Mouse (Mus musculus) heart, embryonic 12.5 days (tissue): ENCODE data around the gene Naa16. TPM values are rescaled to one million over a fixed set of nuclear protein-coding genes. Genes with fewer than 3 reads are reported as not detected.

Experiments
- ATAC-seq: fragments of 200-750 bp; cut with Nextera tagmentation; 2 replicates; pipeline ENCODE4 v1.8.0; 2017; ENCODE audit warnings: moderate TSS enrichment, moderate library complexity; ENCODE audit not compliant: insufficient number of reproducible peaks, low FRiP score
- H3K27ac ChIP-seq: fragments of 300-500 bp; sonication (generic); 2 replicates; pipeline ENCODE4 v1.5.1; 2016; ENCODE audit warnings: mild to moderate bottlenecking, moderate library complexity; ENCODE audit not compliant: poor library complexity, severe bottlenecking
- H3K27me3 ChIP-seq: fragments of 300-500 bp; sonication (generic); replicated peaks from 2 replicates; pipeline ENCODE4 v1.6.1; 2016; ENCODE audit warnings: mild to moderate bottlenecking, moderate library complexity
- H3K36me3 ChIP-seq: fragments of 300-500 bp; sonication (generic); 2 replicates; pipeline ENCODE4 v1.6.1; 2016; ENCODE audit warnings: mild to moderate bottlenecking, moderate library complexity
- H3K4me1 ChIP-seq: fragments of 300-500 bp; sonication (generic); replicated peaks from 2 replicates; pipeline ENCODE4 v1.6.1; 2016; ENCODE audit warnings: mild to moderate bottlenecking
- H3K4me2 ChIP-seq: fragments of 300-500 bp; sonication (generic); 2 replicates; pipeline ENCODE4 v1.6.1; 2016; ENCODE audit warnings: mild to moderate bottlenecking, moderate library complexity
- H3K4me3 ChIP-seq: fragments of 300-500 bp; sonication (generic); 2 replicates; pipeline ENCODE4 v1.5.1; 2016; ENCODE audit warnings: mild to moderate bottlenecking
- H3K9ac ChIP-seq: fragments of 300-500 bp; sonication (generic); 2 replicates; pipeline ENCODE4 v1.6.1; 2016; ENCODE audit warnings: mild to moderate bottlenecking, moderate library complexity
- H3K9me3 ChIP-seq: fragments of 300-500 bp; sonication (generic); replicated peaks from 2 replicates; pipeline ENCODE4 v1.6.1; 2016; ENCODE audit warnings: mild to moderate bottlenecking, moderate library complexity
- WGBS: fragments of 180-500 bp; shearing (Covaris S2); methylation state at CpG from one replicate; pipeline ENCODE4 v1.1.7; 2016; 5-methylcytosine and 5-hydroxymethylcytosine counted together
- polyA plus RNA-seq: library from polyadenylated mRNA; unstranded; fragments of >200 nt; fragmentation: Nextera tagmentation; extraction: Ambion mirVana; gene quantifications from 2 replicates; pipeline ENCODE4 v1.2.1, GENCODE M21; 2016

The Naa16 gene
- polyA plus RNA-seq, 1 experiment from 2014 or later = 23.1 TPM

GRCm38 (mm10) chr14:79308364-79308763 is 82.2 kb downstream of the Naa16 start:
- 46% methylated on average over 4 of the region's 4 CpGs for WGBS
- H3K4me3 ChIP-seq = no peak overlapping the region
- no peaks in the 10 kb centered on the region for H3K36me3 ChIP-seq
- H3K4me1 ChIP-seq = peaks cover 7% of the 10 kb centered on the region
- no peak overlapping the region for H3K4me2 ChIP-seq
- no peaks in the 10 kb centered on the region for H3K27me3 ChIP-seq
- no peak overlapping the region for H3K9ac ChIP-seq
- no peaks in the 10 kb centered on the region for H3K9me3 ChIP-seq
- no peak for ATAC-seq
- no peak overlapping the region for H3K27ac ChIP-seq

GRCm38 (mm10) chr14:79307908-79308307 is 82.7 kb downstream of the Naa16 start:
- H3K27ac ChIP-seq = no peak overlapping the region
- ATAC-seq = no peak
- no peak overlapping the region for H3K4me3 ChIP-seq
- H3K4me1 ChIP-seq = peaks cover 7% of the 10 kb centered on the region
- 0 out of 2 replicates have a peak, but pooled peaks cover 1% of the 10 kb centered on the region for H3K27me3 ChIP-seq
- WGBS = 30% methylated on average over 5 of the region's 5 CpGs
- no peaks in the 10 kb centered on the region for H3K9me3 ChIP-seq
- H3K4me2 ChIP-seq = no peak overlapping the region
- H3K9ac ChIP-seq = no peak overlapping the region
- no peaks in the 10 kb centered on the region for H3K36me3 ChIP-seq

- H3K4me3 ChIP-seq = no peak overlapping the region
- H3K9me3 ChIP-seq = no peaks in the 10 kb centered on the region
- H3K4me2 ChIP-seq = no peak overlapping the region
- no peak overlapping the region for H3K27ac ChIP-seq
- H3K9ac ChIP-seq = no peak overlapping the region
- H3K27me3 ChIP-seq = 0 out of 2 replicates have a peak, but pooled peaks cover 8% of the 10 kb centered on the region
- peaks cover 7% of the 10 kb centered on the region for H3K4me1 ChIP-seq
- no peaks in the 10 kb centered on the region for H3K36me3 ChIP-seq
- ATAC-seq = peak; percentile 56; the same call in 1 of the 2 replicates
- 75% methylated on average over 7 of the region's 7 CpGs for WGBS
Observed at GRCm38 (mm10) chr14:79307138-79307537, 83.4 kb downstream of the Naa16 start.

- 83% methylated on average over 6 of the region's 6 CpGs for WGBS
- no peak for ATAC-seq
- H3K27ac ChIP-seq = no peak overlapping the region
- no peak overlapping the region for H3K4me3 ChIP-seq
- 0 out of 2 replicates have a peak, but pooled peaks cover 14% of the 10 kb centered on the region for H3K27me3 ChIP-seq
- H3K36me3 ChIP-seq = no peaks in the 10 kb centered on the region
- H3K4me1 ChIP-seq = peaks cover 21% of the 10 kb centered on the region
- no peaks in the 10 kb centered on the region for H3K9me3 ChIP-seq
- no peak overlapping the region for H3K9ac ChIP-seq
- no peak overlapping the region for H3K4me2 ChIP-seq
Observed at GRCm38 (mm10) chr14:79304873-79305464, 85.6 kb downstream of the Naa16 start.

GRCm38 (mm10) chr14:79303150-79303549 is 87.4 kb downstream of the Naa16 start:
- no peak for ATAC-seq
- Histone ChIP-seq H3K27me3 (peaks cover 26% of the 10 kb centered on the region), H3K4me1 (peaks cover 30% of the 10 kb centered on the region), H3K36me3 (no peaks in the 10 kb centered on the region), H3K27ac (no peak overlapping the region), H3K4me2 (no peak overlapping the region), H3K9me3 (no peaks in the 10 kb centered on the region), H3K4me3 (no peak overlapping the region), H3K9ac (no peak overlapping the region)
- 59% methylated on average over 2 of the region's 2 CpGs for WGBS

GRCm38 (mm10) chr14:79301466-79301875 is 89.1 kb downstream of the Naa16 start, which contains the start of gene Rgcc:
Gene Rgcc (minus strand): TSS chr14:79301645.
- Histone ChIP-seq H3K9ac (peak within 1 kb of the TSS; percentile 67), H3K36me3 (no peaks in the 10 kb centered on the region), H3K9me3 (no peaks in the 10 kb centered on the region), H3K4me1 (peaks cover 31% of the 10 kb centered on the region), H3K4me3 (peak within 1 kb of the TSS; percentile 57), H3K27me3 (peaks cover 31% of the 10 kb centered on the region), H3K4me2 (peak within 1 kb of the TSS; percentile 99), H3K27ac (no peak within 1 kb of the TSS)
- WGBS = under 1% methylated on average over 34 of the region's 34 CpGs
- ATAC-seq = peak; percentile 97

- peak overlapping the region; percentile 67 for H3K9ac ChIP-seq
- H3K36me3 ChIP-seq = no peaks in the 10 kb centered on the region
- H3K4me1 ChIP-seq = peaks cover 31% of the 10 kb centered on the region
- peak; percentile 20 for ATAC-seq
- WGBS = 1% methylated on average over 52 of the region's 52 CpGs
- H3K4me3 ChIP-seq = peak overlapping the region; percentile 57
- H3K9me3 ChIP-seq = no peaks in the 10 kb centered on the region
- H3K27ac ChIP-seq = no peak overlapping the region
- H3K27me3 ChIP-seq = peaks cover 31% of the 10 kb centered on the region
- peak overlapping the region; percentile 99 for H3K4me2 ChIP-seq
Observed at GRCm38 (mm10) chr14:79300641-79301350, 89.8 kb downstream of the Naa16 start.

- Histone ChIP-seq H3K4me1 (peaks cover 31% of the 10 kb centered on the region), H3K9me3 (no peaks in the 10 kb centered on the region), H3K4me3 (peak overlapping the region; percentile 57; the same call in 1 of the 2 replicates), H3K4me2 (peak overlapping the region; percentile 99), H3K36me3 (no peaks in the 10 kb centered on the region), H3K9ac (no peak overlapping the region), H3K27ac (no peak overlapping the region), H3K27me3 (peaks cover 33% of the 10 kb centered on the region)
- WGBS = 39% methylated on average over 6 of the region's 6 CpGs
- no peak for ATAC-seq
Observed at GRCm38 (mm10) chr14:79299796-79300195, 90.8 kb downstream of the Naa16 start.

GRCm38 (mm10) chr14:79299230-79299629 is 91.3 kb downstream of the Naa16 start:
- Histone ChIP-seq H3K27me3 (peaks cover 33% of the 10 kb centered on the region), H3K9me3 (no peaks in the 10 kb centered on the region), H3K4me3 (no peak overlapping the region), H3K4me1 (peaks cover 31% of the 10 kb centered on the region), H3K27ac (no peak overlapping the region), H3K36me3 (no peaks in the 10 kb centered on the region), H3K4me2 (no peak overlapping the region), H3K9ac (no peak overlapping the region)
- ATAC-seq = no peak
- 68% methylated on average over 4 of the region's 4 CpGs for WGBS

- WGBS = 51% methylated on average over 7 of the region's 7 CpGs
- Histone ChIP-seq H3K27me3 (peaks cover 33% of the 10 kb centered on the region), H3K9me3 (no peaks in the 10 kb centered on the region), H3K36me3 (no peaks in the 10 kb centered on the region), H3K27ac (no peak overlapping the region), H3K9ac (no peak overlapping the region), H3K4me2 (no peak overlapping the region), H3K4me1 (peaks cover 37% of the 10 kb centered on the region), H3K4me3 (no peak overlapping the region)
- no peak for ATAC-seq
Observed at GRCm38 (mm10) chr14:79298314-79298992, 92.1 kb downstream of the Naa16 start.

GRCm38 (mm10) chr14:79296836-79297235 is 93.7 kb downstream of the Naa16 start:
- H3K27me3 ChIP-seq = peaks cover 23% of the 10 kb centered on the region
- H3K36me3 ChIP-seq = no peaks in the 10 kb centered on the region
- H3K4me2 ChIP-seq = no peak overlapping the region
- H3K9me3 ChIP-seq = no peaks in the 10 kb centered on the region
- no peak overlapping the region for H3K27ac ChIP-seq
- H3K4me3 ChIP-seq = no peak overlapping the region
- ATAC-seq = no peak
- H3K4me1 ChIP-seq = peaks cover 53% of the 10 kb centered on the region
- 40% methylated on average over 5 of the region's 5 CpGs for WGBS
- no peak overlapping the region for H3K9ac ChIP-seq
